Mouse (Mus musculus) myocyte (in vitro differentiated cells): ENCODE measurements around the gene Qars. TPM values are rescaled to one million over a fixed set of nuclear protein-coding genes. Genes with fewer than 3 reads are reported as not detected.

Source experiments
- H3K27me3 ChIP-seq: one replicate; pipeline ENCODE4 v1.6.1; 2011; ENCODE audit not compliant: control insufficient read depth, insufficient read depth, insufficient read length
- H3K36me3 ChIP-seq: one replicate; pipeline ENCODE4 v1.6.1; 2011; ENCODE audit not compliant: control insufficient read depth, insufficient read depth
- H3K4me2 ChIP-seq: one replicate; pipeline ENCODE4 v1.6.1; 2011; ENCODE audit warnings: low read depth, control low read depth
- H3K4me3 ChIP-seq: one replicate; pipeline ENCODE4 v1.5.1; 2011; ENCODE audit warnings: mild to moderate bottlenecking, control low read depth, moderate library complexity
- H3K79me2 ChIP-seq: one replicate; pipeline ENCODE4 v1.6.1; 2011; ENCODE audit not compliant: control insufficient read depth, insufficient read depth
- H3ac ChIP-seq: one replicate; pipeline ENCODE4 v1.6.1; 2011; ENCODE audit not compliant: control insufficient read depth, insufficient read length
- CEBPB ChIP-seq: IDR thresholded peaks from 2 replicates; pipeline ENCODE4 v1.6.1; 2011; ENCODE audit warnings: mild to moderate bottlenecking, moderate library complexity; ENCODE audit not compliant: poor library complexity, insufficient read depth, severe bottlenecking
- E2F4 ChIP-seq: IDR thresholded peaks from one replicate; pipeline ENCODE4 v1.6.1; 2011; ENCODE audit warnings: mild to moderate bottlenecking, control low read depth, moderate library complexity; ENCODE audit not compliant: insufficient read depth
- MAX ChIP-seq: IDR thresholded peaks from one replicate; pipeline ENCODE4 v1.6.1; 2011; ENCODE audit warnings: low read depth, mild to moderate bottlenecking, control low read depth
- MYOD1 ChIP-seq, 3 experiments: IDR thresholded peaks; one replicate each; pipeline ENCODE4 v1.6.1; 2011; ENCODE audit warnings: control low read depth in 2 of 3, low read depth in 2 of 3, mild to moderate bottlenecking in 2 of 3, moderate library complexity in 1 of 3; ENCODE audit not compliant: insufficient read length in 2 of 3, control insufficient read depth in 1 of 3
- MYOG ChIP-seq, 3 experiments: IDR thresholded peaks; one replicate each; pipeline ENCODE4 v1.6.1; 2011; ENCODE audit warnings: control low read depth in 2 of 3, low read depth in 2 of 3, mild to moderate bottlenecking in 2 of 3; ENCODE audit not compliant: insufficient read length in 2 of 3, control insufficient read depth in 1 of 3, insufficient read depth in 1 of 3
- POLR2A ChIP-seq: IDR thresholded peaks from one replicate; pipeline ENCODE4 v1.6.1; 2011; ENCODE audit warnings: low read depth, mild to moderate bottlenecking, control low read depth, moderate library complexity; ENCODE audit not compliant: insufficient read length
- POLR2AphosphoS2 ChIP-seq: IDR thresholded peaks from one replicate; pipeline ENCODE4 v1.6.1; 2011; ENCODE audit warnings: low read depth, control low read depth; ENCODE audit not compliant: insufficient read length
- REST ChIP-seq: IDR thresholded peaks from one replicate; pipeline ENCODE4 v1.6.1; 2011; ENCODE audit warnings: mild to moderate bottlenecking, control low read depth, moderate library complexity; ENCODE audit not compliant: insufficient read depth, insufficient read length
- SRF ChIP-seq: IDR thresholded peaks from one replicate; pipeline ENCODE4 v1.6.1; 2011; ENCODE audit warnings: low read depth; ENCODE audit not compliant: control insufficient read depth, insufficient read length
- TCF12 ChIP-seq: IDR thresholded peaks from one replicate; pipeline ENCODE4 v1.6.1; 2011; ENCODE audit warnings: mild to moderate bottlenecking, control low read depth; ENCODE audit not compliant: poor library complexity, insufficient read depth, severe bottlenecking
- TCF3 ChIP-seq: IDR thresholded peaks from one replicate; pipeline ENCODE4 v1.6.1; 2011; ENCODE audit warnings: low read depth, control low read depth; ENCODE audit not compliant: insufficient read length
- USF1 ChIP-seq: IDR thresholded peaks from one replicate; pipeline ENCODE4 v1.6.1; 2011; ENCODE audit warnings: low read depth, mild to moderate bottlenecking, control low read depth, moderate library complexity
- polyA plus RNA-seq: library from polyadenylated mRNA; unstranded; fragments of >200 nt; fragmentation: generic; extraction: Trizol; gene quantifications from one replicate; pipeline ENCODE4 v1.2.1, GENCODE M21; 2012; ENCODE audit warnings: missing spikeins

Gene Qars
- polyA plus RNA-seq, 1 experiment = 168 TPM

DNA sequence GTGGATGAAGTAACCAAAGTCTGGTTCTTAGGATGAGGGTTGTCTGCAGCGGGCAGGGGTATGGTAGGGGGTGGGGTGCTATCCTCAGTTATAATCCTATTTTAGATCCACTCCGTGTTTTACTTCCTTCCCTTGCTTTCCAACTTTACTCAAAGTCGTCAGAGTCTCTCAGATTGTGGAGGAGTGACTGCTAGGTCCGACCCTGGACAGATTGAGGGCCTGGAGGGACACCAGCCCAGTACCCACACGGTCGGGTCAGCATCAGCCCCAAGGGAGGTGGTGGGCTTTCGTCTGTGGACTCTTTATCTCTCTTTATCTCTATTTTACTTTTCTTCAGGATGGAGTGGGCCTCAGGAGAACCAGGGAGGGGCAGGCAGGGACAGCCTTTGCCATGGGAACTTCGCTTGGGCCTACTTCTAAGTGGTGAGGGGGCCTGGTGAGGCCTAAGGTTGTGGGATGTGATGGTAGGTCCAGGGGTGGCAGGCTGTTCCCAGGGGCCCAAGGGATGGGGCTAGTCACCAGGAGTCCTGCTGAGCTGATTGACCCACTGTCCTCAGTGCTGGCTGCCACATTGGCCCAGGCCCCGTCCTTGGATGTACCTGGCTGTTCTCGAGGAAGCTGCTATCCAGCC, 27.7 kb upstream of the Qars start, which contains the start of gene Lamb2:
Gene Lamb2, plus strand, starts transcription at position 16 of the 631 bp plus-strand sequence.
- peak; percentile 74 for TF ChIP-seq POLR2AphosphoS2
- TF ChIP-seq POLR2A = peak; percentile 80
- no peak for TF ChIP-seq TCF3
- no peak for TF ChIP-seq TCF12
- TF ChIP-seq E2F4 = no peak
- no peak for TF ChIP-seq USF1
- peaks cover 22% of the 10 kb centered on the region for H3K79me2 ChIP-seq
- peaks cover 6% of the 10 kb centered on the region for H3K36me3 ChIP-seq
- peak within 1 kb of the TSS; percentile 24 for H3ac ChIP-seq
- peak within 1 kb of the TSS; percentile 75 for H3K4me2 ChIP-seq
- H3K27me3 ChIP-seq = no peaks in the 10 kb centered on the region
- H3K4me3 ChIP-seq = peak within 1 kb of the TSS; percentile 50

DNA sequence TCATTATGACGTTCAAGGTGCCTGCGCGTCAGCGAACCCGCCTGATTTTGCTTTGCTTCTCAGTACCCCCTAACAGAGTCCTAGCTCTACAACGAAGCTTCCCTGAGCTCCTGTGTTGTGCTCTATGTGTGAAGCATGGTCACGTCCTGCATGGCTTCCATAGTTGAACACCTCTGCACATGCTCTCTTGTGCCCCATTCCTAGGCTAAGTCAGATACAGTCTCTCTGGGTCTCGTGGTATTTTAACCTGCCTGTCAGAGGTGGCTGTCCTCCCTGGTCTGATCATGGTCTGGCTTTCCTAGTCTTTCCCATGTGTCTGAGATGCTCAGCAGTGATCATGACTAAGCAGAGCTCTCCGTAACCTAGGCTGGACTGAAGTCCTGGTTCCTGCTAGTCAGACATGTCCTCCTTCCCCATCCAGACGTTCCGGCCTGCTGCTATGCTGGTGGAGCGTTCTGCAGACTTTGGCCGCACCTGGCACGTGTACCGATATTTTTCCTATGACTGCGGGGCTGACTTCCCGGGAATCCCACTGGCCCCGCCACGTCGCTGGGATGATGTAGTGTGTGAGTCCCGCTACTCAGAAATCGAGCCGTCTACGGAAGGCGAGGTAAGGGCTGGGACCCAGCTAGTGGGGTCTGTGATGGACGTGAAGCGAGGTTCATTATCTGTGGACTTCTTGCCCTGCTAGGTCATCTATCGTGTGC, 26.5 kb upstream of the Qars start:
- Histone ChIP-seq H3K4me2 (peak overlapping the region; percentile 75), H3K27me3 (no peaks in the 10 kb centered on the region), H3K79me2 (peaks cover 22% of the 10 kb centered on the region), H3K4me3 (peak overlapping the region; percentile 50), H3ac (peak overlapping the region; percentile 24), H3K36me3 (peaks cover 10% of the 10 kb centered on the region)
- TF ChIP-seq E2F4 (no peak), MYOD1 (IDR thresholded peaks at IDR 0.05; ENCODE audit: control insufficient read depth in 1 of 3, insufficient read length in 2 of 3, low read depth in 2 of 3) (no peak), TCF3 (no peak), SRF (no peak), POLR2A (no peak), REST (no peak), MAX (no peak)

DNA sequence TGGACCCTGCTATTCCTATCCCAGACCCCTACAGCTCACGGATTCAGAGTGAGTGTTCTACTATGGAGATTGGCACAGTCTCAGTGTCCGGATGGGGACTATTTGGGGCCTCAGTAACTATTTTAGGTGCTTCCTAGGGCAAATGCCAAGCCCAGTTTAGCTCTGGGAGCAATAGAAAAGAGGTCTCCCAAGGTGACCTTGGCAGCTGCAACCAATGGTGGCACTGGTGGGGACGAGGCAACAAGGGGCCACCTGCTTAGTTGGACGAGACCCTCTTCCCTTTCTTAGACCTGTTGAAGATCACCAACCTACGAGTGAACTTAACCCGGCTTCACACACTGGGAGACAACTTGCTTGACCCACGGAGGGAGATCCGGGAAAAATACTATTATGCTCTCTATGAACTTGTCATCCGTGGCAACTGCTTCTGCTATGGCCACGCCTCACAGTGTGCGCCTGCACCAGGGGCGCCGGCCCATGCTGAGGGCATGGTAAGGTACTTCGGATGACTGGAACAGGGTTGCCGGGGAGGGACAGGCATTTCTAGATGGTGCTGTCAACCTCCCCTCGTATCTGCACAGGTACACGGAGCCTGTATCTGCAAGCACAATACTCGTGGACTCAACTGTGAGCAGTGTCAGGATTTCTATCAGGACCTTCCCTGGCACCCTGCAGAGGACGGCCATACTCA, 25.8 kb upstream of the Qars start:
- H3K4me3 ChIP-seq = no peak overlapping the region
- H3ac ChIP-seq = no peak overlapping the region
- peak overlapping the region; percentile 75 for H3K4me2 ChIP-seq
- peaks cover 10% of the 10 kb centered on the region for H3K36me3 ChIP-seq
- no peaks in the 10 kb centered on the region for H3K27me3 ChIP-seq
- H3K79me2 ChIP-seq = peaks cover 22% of the 10 kb centered on the region
- TF ChIP-seq POLR2A (no peak), MAX (no peak), MYOD1 (IDR thresholded peaks at IDR 0.05; ENCODE audit: control insufficient read depth in 1 of 3, insufficient read length in 2 of 3, low read depth in 2 of 3) (no peak), MYOG (IDR thresholded peaks at IDR 0.05; ENCODE audit: control insufficient read depth in 1 of 3, insufficient read depth in 1 of 3, insufficient read length in 2 of 3, low read depth in 2 of 3) (no peak), TCF3 (no peak), SRF (no peak), CEBPB (no peak), TCF12 (no peak), USF1 (no peak), E2F4 (no peak), POLR2AphosphoS2 (no peak), REST (no peak)

DNA sequence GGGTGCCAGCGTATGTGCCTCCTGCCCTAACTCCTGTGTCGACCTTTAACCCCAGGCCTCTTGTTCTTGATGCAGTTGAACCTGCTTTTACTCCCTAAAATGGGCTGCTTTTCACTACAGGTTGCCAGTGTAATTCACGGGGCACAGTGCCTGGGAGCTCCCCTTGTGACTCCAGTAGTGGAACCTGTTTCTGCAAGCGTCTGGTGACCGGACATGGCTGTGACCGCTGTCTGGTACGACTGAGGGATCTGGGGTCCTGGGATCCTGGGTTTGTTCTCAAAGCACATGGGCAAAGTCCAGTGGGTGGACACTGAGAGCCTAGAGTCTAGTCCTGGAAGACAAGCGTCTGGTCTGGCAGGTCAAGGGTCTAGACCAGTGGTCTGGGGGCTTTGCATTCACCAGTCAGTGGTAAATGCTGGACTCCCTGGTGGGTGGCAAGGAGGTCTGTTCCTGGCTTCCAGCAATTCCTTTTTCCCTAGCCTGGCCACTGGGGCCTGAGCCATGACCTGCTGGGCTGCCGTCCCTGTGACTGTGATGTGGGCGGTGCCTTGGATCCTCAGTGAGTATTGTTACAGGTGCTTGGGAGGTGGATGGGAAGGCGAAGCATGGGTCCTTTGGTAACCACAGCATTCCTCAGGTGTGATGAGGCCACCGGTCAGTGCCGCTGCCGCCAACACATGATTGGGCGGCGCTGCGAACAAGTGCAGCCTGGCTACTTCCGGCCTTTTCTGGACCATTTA, 24.3 kb upstream of the Qars start:
- peaks cover 13% of the 10 kb centered on the region for H3K36me3 ChIP-seq
- no peaks in the 10 kb centered on the region for H3K27me3 ChIP-seq
- H3K79me2 ChIP-seq = peaks cover 22% of the 10 kb centered on the region
- TF ChIP-seq E2F4 (no peak), REST (no peak), USF1 (no peak), MYOD1 (IDR thresholded peaks at IDR 0.05; ENCODE audit: control insufficient read depth in 1 of 3, insufficient read length in 2 of 3, low read depth in 2 of 3) (no peak), CEBPB (no peak), POLR2AphosphoS2 (no peak), MAX (no peak), POLR2A (no peak), SRF (no peak), TCF12 (no peak), MYOG (IDR thresholded peaks at IDR 0.05; ENCODE audit: control insufficient read depth in 1 of 3, insufficient read depth in 1 of 3, insufficient read length in 2 of 3, low read depth in 2 of 3) (no peak)
- no peak overlapping the region for H3ac ChIP-seq
- no peak overlapping the region for H3K4me3 ChIP-seq
- no peak overlapping the region for H3K4me2 ChIP-seq
